Mouse (Mus musculus): ENCODE measurements at regions not wholly inside any gene's neighbourhood (a gene's known extent, or its start where the extent isn't known, plus 50 kb on each side); places are given as distances from the start of the nearest gene placed in this dataset.

- 76% methylated on average over 7 of the region's 7 CpGs for WGBS
- H3K27me3 ChIP-seq (ENCODE audit: control insufficient read depth, insufficient read depth, low read length): no peaks in the 10 kb centered on the region
- H3K36me3 ChIP-seq (replicated peaks; ENCODE audit: control insufficient read depth, insufficient read depth, low read length): no peaks in the 10 kb centered on the region
- H3K4me1 ChIP-seq (ENCODE audit: control insufficient read depth, insufficient read depth): peaks cover 40% of the 10 kb centered on the region
- ATAC-seq (ENCODE audit: insufficient read depth, low read depth) (no peak), DNase-seq (ENCODE audit: low spot score) (no peak)
- H3K4me3 ChIP-seq (ENCODE audit: low read depth, low read length): no peak overlapping the region
- no peak overlapping the region for H3K27ac ChIP-seq (ENCODE audit: low read depth)
- H3K4me2 ChIP-seq (ENCODE audit: low read depth, low read length): no peak overlapping the region
- TF ChIP-seq CTCF (IDR thresholded peaks at IDR 0.05; ENCODE audit: low read depth) (no peak), EP300 (IDR thresholded peaks at IDR 0.05; ENCODE audit: low read depth) (no peak)
- H3K9me3 ChIP-seq (replicated peaks; ENCODE audit: control insufficient read depth, low read length): no peaks in the 10 kb centered on the region
- H3K9ac ChIP-seq (replicated peaks; ENCODE audit: low read depth, low read length): no peak overlapping the region
Measured at GRCm38 (mm10) chr14:76703373-76703764, 146.7 kb upstream of the Serp2 start.

GRCm38 (mm10) chr14:76702709-76703372, 146.2 kb upstream of the Serp2 start:
- TF ChIP-seq EP300 (IDR thresholded peaks at IDR 0.05; ENCODE audit: low read depth) (no peak), CTCF (IDR thresholded peaks at IDR 0.05; ENCODE audit: low read depth) (no peak)
- ATAC-seq (ENCODE audit: insufficient read depth, low read depth) (no peak), DNase-seq (ENCODE audit: low spot score) (no peak)
- H3K9me3 ChIP-seq (replicated peaks; ENCODE audit: control insufficient read depth, low read length): no peaks in the 10 kb centered on the region
- no peak overlapping the region for H3K4me2 ChIP-seq (ENCODE audit: low read depth, low read length)
- no peak overlapping the region for H3K4me3 ChIP-seq (ENCODE audit: low read depth, low read length)
- H3K9ac ChIP-seq (replicated peaks; ENCODE audit: low read depth, low read length): no peak overlapping the region
- H3K27ac ChIP-seq (ENCODE audit: low read depth): peak overlapping the region; percentile 8; the same call in 1 of the 2 replicates
- 50% methylated on average over 8 of the region's 8 CpGs for WGBS
- peaks cover 38% of the 10 kb centered on the region for H3K4me1 ChIP-seq (ENCODE audit: control insufficient read depth, insufficient read depth)
- no peaks in the 10 kb centered on the region for H3K36me3 ChIP-seq (replicated peaks; ENCODE audit: control insufficient read depth, insufficient read depth, low read length)
- H3K27me3 ChIP-seq (ENCODE audit: control insufficient read depth, insufficient read depth, low read length): no peaks in the 10 kb centered on the region

- Histone ChIP-seq H3K27me3 (ENCODE audit: control insufficient read depth, insufficient read depth, low read length) (no peaks in the 10 kb centered on the region), H3K27ac (ENCODE audit: low read depth) (peak overlapping the region; percentile 8; the same call in 1 of the 2 replicates), H3K4me3 (ENCODE audit: low read depth, low read length) (no peak overlapping the region), H3K9me3 (replicated peaks; ENCODE audit: control insufficient read depth, low read length) (no peaks in the 10 kb centered on the region), H3K4me1 (ENCODE audit: control insufficient read depth, insufficient read depth) (peaks cover 38% of the 10 kb centered on the region), H3K4me2 (ENCODE audit: low read depth, low read length) (no peak overlapping the region), H3K9ac (replicated peaks; ENCODE audit: low read depth, low read length) (no peak overlapping the region), H3K36me3 (replicated peaks; ENCODE audit: control insufficient read depth, insufficient read depth, low read length) (no peaks in the 10 kb centered on the region)
- DNase-seq (ENCODE audit: low spot score) (no peak), ATAC-seq (ENCODE audit: insufficient read depth, low read depth) (peak; percentile 31; the same call in 1 of the 2 replicates)
- 36% methylated on average over 14 of the region's 14 CpGs for WGBS
- TF ChIP-seq CTCF (IDR thresholded peaks at IDR 0.05; ENCODE audit: low read depth) (no peak), EP300 (IDR thresholded peaks at IDR 0.05; ENCODE audit: low read depth) (no peak)
Measured at GRCm38 (mm10) chr14:76701911-76702708, 145.4 kb upstream of the Serp2 start.

- ATAC-seq (ENCODE audit: insufficient read depth, low read depth) (peak; percentile 61), DNase-seq (ENCODE audit: low spot score) (no peak)
- peaks cover 38% of the 10 kb centered on the region for H3K4me1 ChIP-seq (ENCODE audit: control insufficient read depth, insufficient read depth)
- no peak overlapping the region for H3K4me3 ChIP-seq (ENCODE audit: low read depth, low read length)
- no peak overlapping the region for H3K4me2 ChIP-seq (ENCODE audit: low read depth, low read length)
- 19% methylated on average over 1 of the region's 1 CpGs for WGBS
- H3K36me3 ChIP-seq (replicated peaks; ENCODE audit: control insufficient read depth, insufficient read depth, low read length): no peaks in the 10 kb centered on the region
- H3K27me3 ChIP-seq (ENCODE audit: control insufficient read depth, insufficient read depth, low read length): no peaks in the 10 kb centered on the region
- no peaks in the 10 kb centered on the region for H3K9me3 ChIP-seq (replicated peaks; ENCODE audit: control insufficient read depth, low read length)
- TF ChIP-seq CTCF (IDR thresholded peaks at IDR 0.05; ENCODE audit: low read depth): no peak
- TF ChIP-seq EP300 (IDR thresholded peaks at IDR 0.05; ENCODE audit: low read depth): no peak
- H3K27ac ChIP-seq (ENCODE audit: low read depth): peak overlapping the region; percentile 70
- no peak overlapping the region for H3K9ac ChIP-seq (replicated peaks; ENCODE audit: low read depth, low read length)
Measured at GRCm38 (mm10) chr14:76701304-76701703, 144.6 kb upstream of the Serp2 start.

GRCm38 (mm10) chr14:76700796-76701195, 144.1 kb upstream of the Serp2 start:
- H3K4me1 ChIP-seq (ENCODE audit: control insufficient read depth, insufficient read depth): peaks cover 38% of the 10 kb centered on the region
- TF ChIP-seq EP300 (IDR thresholded peaks at IDR 0.05; ENCODE audit: low read depth) (no peak), CTCF (IDR thresholded peaks at IDR 0.05; ENCODE audit: low read depth) (no peak)
- 40% methylated on average over 3 of the region's 3 CpGs for WGBS
- no peaks in the 10 kb centered on the region for H3K27me3 ChIP-seq (ENCODE audit: control insufficient read depth, insufficient read depth, low read length)
- peak overlapping the region; percentile 70 for H3K27ac ChIP-seq (ENCODE audit: low read depth)
- DNase-seq (ENCODE audit: low spot score) (no peak), ATAC-seq (ENCODE audit: insufficient read depth, low read depth) (no peak)
- no peaks in the 10 kb centered on the region for H3K9me3 ChIP-seq (replicated peaks; ENCODE audit: control insufficient read depth, low read length)
- H3K4me2 ChIP-seq (ENCODE audit: low read depth, low read length): no peak overlapping the region
- no peak overlapping the region for H3K9ac ChIP-seq (replicated peaks; ENCODE audit: low read depth, low read length)
- no peaks in the 10 kb centered on the region for H3K36me3 ChIP-seq (replicated peaks; ENCODE audit: control insufficient read depth, insufficient read depth, low read length)
- no peak overlapping the region for H3K4me3 ChIP-seq (ENCODE audit: low read depth, low read length)
